Mouse (Mus musculus) forebrain, postnatal 0 days (tissue): ENCODE data around the gene Nolc1. TPM values are rescaled to one million over a fixed set of nuclear protein-coding genes. Genes with fewer than 3 reads are reported as not detected.
A peak's percentile ranks its signal among the peaks of the same experiment; 100 is the strongest.

Source experiments
- ATAC-seq: fragments of 200-750 bp; cut with Nextera tagmentation; 2 replicates; pipeline ENCODE4 v1.8.0; 2017; ENCODE audit warnings: mild to moderate bottlenecking, moderate library complexity
- DNase-seq: peaks from one replicate; pipeline ENCODE4 v3.0.0-alpha.2; 2015
- H3K27ac ChIP-seq: fragments of 300-500 bp; sonication (generic); 2 replicates; pipeline ENCODE4 v1.5.1; 2014; ENCODE audit warnings: low read depth, mild to moderate bottlenecking, antibody characterized with exemption, low read length, moderate library complexity, mixed read lengths
- H3K27me3 ChIP-seq: fragments of 300-500 bp; sonication (generic); 2 replicates; pipeline ENCODE4 v1.6.1; 2014; ENCODE audit warnings: mild to moderate bottlenecking, low read length, mixed read lengths; ENCODE audit not compliant: insufficient read depth
- H3K36me3 ChIP-seq: fragments of 300-500 bp; sonication (generic); 2 replicates; pipeline ENCODE4 v1.6.1; 2014; ENCODE audit warnings: mild to moderate bottlenecking, moderate library complexity; ENCODE audit not compliant: insufficient read depth
- H3K4me1 ChIP-seq: fragments of 300-500 bp; sonication (generic); 2 replicates; pipeline ENCODE4 v1.6.1; 2014; ENCODE audit warnings: antibody characterized with exemption; ENCODE audit not compliant: insufficient read depth
- H3K4me2 ChIP-seq: fragments of 300-500 bp; sonication (generic); 2 replicates; pipeline ENCODE4 v1.6.1; 2014; ENCODE audit warnings: low read depth, mild to moderate bottlenecking, moderate library complexity
- H3K4me3 ChIP-seq: fragments of 300-500 bp; sonication (generic); 2 replicates; pipeline ENCODE4 v1.5.1; 2014; ENCODE audit warnings: low read depth, low read length, mixed read lengths
- H3K9ac ChIP-seq: fragments of 300-500 bp; sonication (generic); 2 replicates; pipeline ENCODE4 v1.6.1; 2014; ENCODE audit warnings: mild to moderate bottlenecking
- H3K9me3 ChIP-seq: fragments of 300-500 bp; sonication (generic); 2 replicates; pipeline ENCODE4 v1.6.1; 2016; ENCODE audit warnings: low read length
- CTCF ChIP-seq: sonication (generic); IDR thresholded peaks from 2 replicates; pipeline ENCODE4 v1.5.1; 2016; ENCODE audit warnings: antibody characterized with exemption, control low read depth, low read depth
- WGBS: fragments of 180-500 bp; shearing (Covaris S2); extraction: QIAGEN DNeasy Blood & Tissue Kit; methylation state at CpG from one replicate; pipeline ENCODE4 v1.1.7; 2014; 5-methylcytosine and 5-hydroxymethylcytosine counted together
- polyA plus RNA-seq: library from polyadenylated mRNA; unstranded; fragments of >200 nt; fragmentation: Nextera tagmentation; extraction: Ambion mirVana; gene quantifications from 2 replicates; pipeline ENCODE4 v1.2.1, GENCODE M21; 2015
- total RNA-seq: library from RNA; depleted of rRNA; stranded (reverse); fragments of >200 nt; gene quantifications from 2 replicates; pipeline ENCODE4 v1.2.3, GENCODE M21; 2014

The Nolc1 gene
- total and polyA plus RNA-seq, 2 experiments from 2014 or later, result 51.6 to 67.3 TPM

GRCm38 (mm10) chr19:46073285-46073684 lies 2.4 kb upstream of the Nolc1 start:
- Histone ChIP-seq H3K9me3 (no peaks in the 10 kb centered on the region), H3K27me3 (no peaks in the 10 kb centered on the region), H3K27ac (no peak overlapping the region), H3K4me3 (no peak overlapping the region), H3K36me3 (peaks cover 34% of the 10 kb centered on the region), H3K9ac (no peak overlapping the region), H3K4me2 (no peak overlapping the region), H3K4me1 (peaks cover 9% of the 10 kb centered on the region; the same call in 1 of the 2 replicates)
- WGBS, result 76% methylated on average over 7 of the region's 7 CpGs
- no peak for TF ChIP-seq CTCF
- ATAC-seq (no peak), DNase-seq (no peak)

- no peak for TF ChIP-seq CTCF
- DNase-seq (no peak), ATAC-seq (no peak)
- Histone ChIP-seq H3K36me3 (peaks cover 36% of the 10 kb centered on the region), H3K27ac (no peak overlapping the region), H3K9me3 (no peaks in the 10 kb centered on the region), H3K27me3 (no peaks in the 10 kb centered on the region), H3K4me3 (no peak overlapping the region), H3K4me2 (no peak overlapping the region), H3K9ac (no peak overlapping the region), H3K4me1 (peaks cover 9% of the 10 kb centered on the region; the same call in 1 of the 2 replicates)
- WGBS, result 92% methylated on average over 5 of the region's 5 CpGs
These were observed 1.4 kb upstream of the Nolc1 start for GRCm38 (mm10) chr19:46074266-46074665.

- DNase-seq (no peak), ATAC-seq (no peak)
- Histone ChIP-seq H3K4me1 (peaks cover 9% of the 10 kb centered on the region; the same call in 1 of the 2 replicates), H3K4me3 (no peak overlapping the region), H3K27me3 (no peaks in the 10 kb centered on the region), H3K9ac (no peak overlapping the region), H3K36me3 (peaks cover 50% of the 10 kb centered on the region), H3K4me2 (no peak overlapping the region), H3K9me3 (no peaks in the 10 kb centered on the region), H3K27ac (no peak overlapping the region)
- no peak for TF ChIP-seq CTCF
- WGBS, result 56% methylated on average over 3 of the region's 3 CpGs
These were observed 2.9 kb downstream of the Nolc1 start for GRCm38 (mm10) chr19:46078535-46078934.

- Histone ChIP-seq H3K36me3 (peaks cover 54% of the 10 kb centered on the region), H3K27ac (no peak overlapping the region), H3K4me2 (no peak overlapping the region), H3K27me3 (no peaks in the 10 kb centered on the region), H3K9ac (no peak overlapping the region), H3K4me3 (no peak overlapping the region), H3K4me1 (no peaks in the 10 kb centered on the region), H3K9me3 (no peaks in the 10 kb centered on the region)
- no peak for TF ChIP-seq CTCF
- ATAC-seq (no peak), DNase-seq (no peak)
- 96% methylated on average over 8 of the region's 8 CpGs for WGBS
These were observed 9.5 kb downstream of the Nolc1 start for GRCm38 (mm10) chr19:46085185-46085584.

- peak; percentile 79 for TF ChIP-seq CTCF
- H3K27me3 ChIP-seq, result no peaks in the 10 kb centered on the region
- no peaks in the 10 kb centered on the region for H3K9me3 ChIP-seq
- H3K27ac ChIP-seq, result no peak overlapping the region
- no peak overlapping the region for H3K4me3 ChIP-seq
- no peaks in the 10 kb centered on the region for H3K4me1 ChIP-seq
- ATAC-seq (no peak), DNase-seq (peak; percentile 81)
- 53% methylated on average over 3 of the region's 3 CpGs for WGBS
- H3K36me3 ChIP-seq, result peaks cover 43% of the 10 kb centered on the region
- no peak overlapping the region for H3K9ac ChIP-seq
- no peak overlapping the region for H3K4me2 ChIP-seq
These were observed 10.7 kb downstream of the Nolc1 start for GRCm38 (mm10) chr19:46086337-46086736.

- Histone ChIP-seq H3K4me1 (no peaks in the 10 kb centered on the region), H3K36me3 (peaks cover 27% of the 10 kb centered on the region), H3K9ac (no peak overlapping the region), H3K27ac (no peak overlapping the region), H3K9me3 (no peaks in the 10 kb centered on the region), H3K4me2 (no peak overlapping the region), H3K4me3 (no peak overlapping the region), H3K27me3 (no peaks in the 10 kb centered on the region)
- 73% methylated on average over 7 of the region's 7 CpGs for WGBS
- ATAC-seq, result no peak
- TF ChIP-seq CTCF, result no peak
- DNase-seq, result no peak
These were observed 12.2 kb downstream of the Nolc1 start for GRCm38 (mm10) chr19:46087871-46088270.

GRCm38 (mm10) chr19:46091641-46092040 lies 16.0 kb downstream of the Nolc1 start:
- no peak overlapping the region for H3K4me2 ChIP-seq
- no peak overlapping the region for H3K4me3 ChIP-seq
- ATAC-seq (no peak), DNase-seq (no peak)
- no peak overlapping the region for H3K9ac ChIP-seq
- no peaks in the 10 kb centered on the region for H3K36me3 ChIP-seq
- TF ChIP-seq CTCF, result no peak
- WGBS, result 88% methylated on average over 4 of the region's 4 CpGs
- H3K4me1 ChIP-seq, result no peaks in the 10 kb centered on the region
- no peak overlapping the region for H3K27ac ChIP-seq
- H3K27me3 ChIP-seq, result no peaks in the 10 kb centered on the region
- no peaks in the 10 kb centered on the region for H3K9me3 ChIP-seq
